Mouse (Mus musculus) heart, adult 11 months (tissue): Measurements from ENCODE around the gene Asb1.

Experiments used
- DNase-seq: peaks from one replicate; pipeline ENCODE4 v3.0.0; 2022

The Asb1 gene

GRCm38 (mm10) chr1:91540271-91540826, at the start of gene Asb1:
Asb1 (plus strand) TSS chr1:91540544.
- DNase-seq, result peak; percentile 100

DNA sequence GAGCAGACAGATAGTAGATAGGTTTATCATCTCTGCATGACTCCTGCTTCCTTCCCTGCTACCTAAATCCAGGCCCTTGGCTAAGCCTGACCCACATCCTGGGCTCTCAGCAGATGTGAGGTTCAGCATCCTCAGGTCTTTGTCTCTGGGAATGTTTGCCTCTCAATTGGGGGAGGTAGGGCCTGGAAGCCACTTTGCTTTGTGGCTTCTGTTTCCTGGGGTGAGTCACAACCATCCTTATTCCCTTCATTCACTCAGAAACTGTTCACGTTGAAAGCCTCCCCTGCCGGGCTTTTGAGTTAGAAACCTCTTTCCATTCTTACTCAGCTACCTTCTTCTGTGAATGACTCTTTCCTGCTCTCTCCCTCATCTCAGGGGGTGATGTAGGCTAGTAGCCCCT, 47.6 kb upstream of the Asb1 start:
- DNase-seq, result no peak

GRCm38 (mm10) chr1:91493938-91494337, 46.4 kb upstream of the Asb1 start:
- peak; percentile 91 for DNase-seq

- peak; percentile 99 for DNase-seq
These were observed 45.7 kb upstream of the Asb1 start, which contains the start of gene Traf3ip1 for GRCm38 (mm10) chr1:91494457-91495140. Traf3ip1 (plus strand) TSS chr1:91494647.

DNA sequence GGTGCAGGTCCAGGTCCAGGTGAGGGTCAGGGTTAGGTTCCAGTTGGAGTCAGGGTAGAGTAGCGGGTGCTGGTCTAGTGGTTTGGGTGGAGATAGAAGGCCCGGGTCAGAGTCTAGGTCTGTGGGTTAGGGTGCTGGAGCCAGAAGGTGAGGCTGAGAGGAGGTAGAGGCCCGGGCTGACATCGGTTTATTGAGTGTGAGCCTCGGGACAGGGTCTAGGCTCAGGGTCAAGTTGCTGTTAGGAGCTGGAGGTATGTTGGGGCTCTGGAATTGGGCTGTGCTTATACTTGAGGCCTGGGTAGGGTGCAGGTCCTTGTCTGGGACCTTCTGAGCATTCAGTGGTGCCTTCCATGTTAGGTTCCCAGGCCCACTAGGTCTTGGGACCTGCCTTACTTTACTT, 45.0 kb upstream of the Asb1 start:
- DNase-seq, result peak; percentile 88

DNA sequence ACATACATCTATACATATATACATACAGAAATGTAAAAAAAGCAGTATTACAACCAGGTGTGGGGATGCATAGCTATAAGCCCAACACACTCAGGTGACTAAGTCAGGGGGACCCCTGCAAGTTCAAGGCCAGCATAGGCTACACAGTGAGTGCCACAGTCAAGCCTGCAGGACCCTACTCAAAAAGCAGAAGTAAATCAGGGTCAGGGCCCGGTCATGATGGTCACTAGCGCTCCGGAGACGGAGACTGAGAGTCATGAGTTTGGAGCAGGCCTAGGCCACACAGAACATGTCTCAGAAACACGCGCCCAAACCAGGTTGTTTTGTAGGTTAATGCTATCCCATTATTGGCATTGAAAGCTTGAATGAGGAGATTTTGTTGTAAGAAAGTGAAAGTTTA, 41.8 kb upstream of the Asb1 start:
- peak; percentile 91 for DNase-seq

DNA sequence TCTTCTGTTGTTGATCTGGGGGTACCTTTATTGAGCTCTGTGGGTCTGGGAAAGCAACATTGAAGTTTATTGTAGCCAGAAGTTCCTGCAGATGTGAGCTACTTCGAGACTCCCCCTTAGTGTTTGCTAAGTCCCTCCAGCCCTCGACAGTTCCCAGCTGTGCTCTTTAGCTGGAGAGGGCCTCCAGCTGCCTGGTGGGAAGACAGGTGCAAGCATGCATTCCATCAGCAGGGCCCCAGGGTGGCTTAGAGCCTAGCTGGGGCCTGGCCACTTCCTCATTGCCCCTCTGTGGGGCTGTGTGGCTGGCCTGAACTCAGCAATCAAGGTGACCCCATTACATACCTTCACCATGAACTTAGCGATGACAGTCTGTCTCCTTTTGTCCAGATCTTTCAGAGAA, 35.7 kb upstream of the Asb1 start:
- no peak for DNase-seq

GRCm38 (mm10) chr1:91514916-91515315, 25.4 kb upstream of the Asb1 start:
- DNase-seq, result no peak

GRCm38 (mm10) chr1:91515642-91516041, 24.7 kb upstream of the Asb1 start:
- DNase-seq, result no peak

GRCm38 (mm10) chr1:91523759-91524158, 16.6 kb upstream of the Asb1 start:
- peak; percentile 92 for DNase-seq

- DNase-seq, result no peak
These were observed 14.5 kb upstream of the Asb1 start for GRCm38 (mm10) chr1:91525838-91526237.

DNA sequence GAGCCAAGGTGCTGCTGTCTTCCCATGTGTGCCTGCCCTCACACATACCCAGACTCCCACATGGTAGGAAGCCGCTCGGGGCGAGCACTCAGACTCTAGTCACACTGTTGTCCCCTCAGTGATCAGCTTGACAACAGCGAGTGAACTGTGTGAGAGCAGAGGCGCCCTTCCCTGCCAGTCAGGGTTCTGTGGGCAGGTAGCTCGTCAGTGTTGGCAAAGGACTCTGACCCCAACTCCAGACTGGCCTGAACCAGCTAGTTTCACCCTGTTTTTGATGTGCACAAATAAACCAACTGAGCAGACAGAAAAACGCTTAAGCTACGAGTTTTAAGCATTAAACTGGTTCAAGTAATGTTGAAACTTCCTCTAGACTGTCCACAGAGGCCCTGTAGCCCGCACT, 10.2 kb upstream of the Asb1 start:
- DNase-seq, result peak; percentile 85

DNA sequence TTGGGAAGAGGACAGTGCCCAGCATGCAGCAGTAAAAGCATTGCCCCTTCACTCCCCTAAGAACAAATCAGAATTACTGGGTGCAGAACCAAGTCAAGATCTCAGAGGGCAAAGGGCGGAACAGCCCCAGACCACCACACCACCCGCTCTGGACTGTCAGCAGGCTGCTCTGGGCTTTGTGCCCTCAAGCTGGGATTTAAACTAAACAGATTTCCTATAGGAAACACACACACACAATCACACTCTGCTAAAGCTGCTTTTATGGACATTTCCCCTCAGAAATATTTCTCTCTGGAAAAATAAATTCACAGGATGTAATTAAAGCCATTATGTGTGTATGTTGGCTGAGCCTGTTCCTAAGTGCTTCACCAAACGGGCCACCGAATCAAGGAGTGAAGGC, 8.1 kb upstream of the Asb1 start:
- DNase-seq, result peak; percentile 77

- peak; percentile 91 for DNase-seq
These were observed 7.5 kb upstream of the Asb1 start for GRCm38 (mm10) chr1:91532892-91533291.

- peak; percentile 88 for DNase-seq
These were observed 6.9 kb upstream of the Asb1 start for GRCm38 (mm10) chr1:91533483-91533882.

GRCm38 (mm10) chr1:91533961-91534723, 6.2 kb upstream of the Asb1 start:
- peak; percentile 76 for DNase-seq

- DNase-seq, result peak; percentile 49
These were observed 2.4 kb upstream of the Asb1 start for GRCm38 (mm10) chr1:91537786-91538569.

DNA sequence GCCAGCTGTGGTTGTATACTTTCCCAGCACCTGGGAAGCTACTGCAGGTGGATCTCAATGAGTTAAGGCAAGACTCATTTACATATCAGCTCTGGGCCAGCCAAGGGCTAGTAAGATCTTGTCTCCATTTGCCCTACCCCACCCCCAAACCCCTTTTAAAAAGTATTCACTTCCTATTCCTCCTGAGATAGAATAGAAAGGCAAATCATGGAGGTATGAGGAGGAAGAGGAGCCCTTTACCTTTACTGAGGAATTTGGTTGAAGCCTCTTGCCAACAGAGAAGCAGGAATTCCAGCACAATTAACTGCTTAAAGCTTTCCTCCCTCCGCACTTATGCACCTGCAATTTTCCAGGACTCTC, 1.8 kb upstream of the Asb1 start:
- no peak for DNase-seq

GRCm38 (mm10) chr1:91539246-91539645, 1.1 kb upstream of the Asb1 start:
- no peak for DNase-seq

GRCm38 (mm10) chr1:91539704-91540270, 557 bp upstream of the Asb1 start:
- DNase-seq, result no peak

DNA sequence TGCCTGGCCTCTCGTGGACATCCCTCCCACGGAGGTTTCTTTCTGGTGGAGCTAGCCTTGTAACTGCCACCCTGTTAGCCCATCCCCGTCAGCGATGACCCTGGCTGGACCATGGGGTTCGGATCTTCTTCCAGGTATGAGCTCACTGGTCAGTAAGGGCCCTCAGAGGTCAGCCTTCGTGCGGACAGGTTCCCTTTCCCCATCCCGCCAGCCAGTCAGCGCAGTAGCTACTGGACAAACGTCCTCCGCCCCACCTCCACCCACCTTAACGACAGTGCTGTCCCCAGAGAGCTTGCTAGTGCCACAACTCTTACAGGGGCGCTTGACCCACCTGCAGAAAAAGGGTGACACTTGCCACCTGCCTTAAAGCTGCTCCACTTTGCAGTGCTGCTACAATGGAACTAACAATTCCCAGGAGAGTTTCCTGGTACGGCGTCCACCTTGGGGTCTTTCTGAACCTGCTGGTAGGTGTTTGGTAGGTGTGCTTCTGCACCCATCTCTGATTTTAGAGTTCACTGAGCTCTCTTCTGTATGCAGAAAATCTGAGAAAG, 773 bp downstream of the Asb1 start:
- peak; percentile 91 for DNase-seq

DNA sequence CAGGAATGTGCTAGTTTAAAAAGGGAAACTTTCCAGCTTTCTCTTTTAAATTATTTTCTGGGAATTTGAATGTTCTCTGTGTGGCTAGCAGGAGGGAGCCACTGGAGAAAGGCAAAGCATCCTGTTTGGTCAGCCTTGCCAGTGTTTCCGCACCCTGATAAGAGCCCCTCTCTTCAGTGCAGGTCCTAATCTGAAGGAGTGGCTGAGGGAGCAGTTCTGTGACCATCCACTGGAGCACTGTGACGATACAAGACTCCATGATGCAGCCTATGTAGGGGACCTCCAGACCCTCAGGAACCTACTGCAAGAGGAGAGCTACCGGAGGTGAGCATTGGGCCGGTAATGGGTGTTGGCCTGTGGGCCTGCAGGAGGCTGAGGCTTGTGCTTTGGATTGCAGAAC, 3.6 kb downstream of the Asb1 start:
- peak; percentile 90 for DNase-seq

DNA sequence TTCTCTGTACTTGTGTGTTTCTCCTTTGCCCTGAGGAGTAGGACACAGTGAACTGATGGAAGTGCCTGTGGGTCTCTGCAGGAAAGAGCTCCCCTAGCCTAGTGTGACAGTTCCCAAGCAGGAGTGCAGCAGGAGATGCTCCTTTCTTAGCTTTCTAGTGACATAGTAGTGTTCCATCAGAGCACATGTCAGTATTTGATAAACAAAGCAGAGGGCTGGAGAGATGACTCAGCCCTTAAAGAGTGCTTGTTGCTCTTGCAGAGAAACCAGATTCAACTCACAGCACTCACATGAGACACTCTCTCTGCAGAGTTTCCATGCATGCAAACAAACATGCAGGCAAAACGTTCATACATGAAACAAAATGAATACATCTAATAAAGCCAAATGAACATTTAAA, 4.9 kb downstream of the Asb1 start:
- no peak for DNase-seq
